Mouse (Mus musculus): ENCODE results near the gene Mmd.

Gene Mmd

GRCm38 (mm10) chr11:90284079-90284478, 34.8 kb downstream of the Mmd start:
- DNase-seq (ENCODE audit: low spot score): no peak

- no peak for DNase-seq (ENCODE audit: low spot score)
Measured at GRCm38 (mm10) chr11:90284623-90285022, 35.4 kb downstream of the Mmd start.

GRCm38 (mm10) chr11:90286550-90287154, 37.4 kb downstream of the Mmd start:
- no peak for DNase-seq (ENCODE audit: low spot score)

GRCm38 (mm10) chr11:90291156-90291555, 41.9 kb downstream of the Mmd start:
- no peak for DNase-seq (ENCODE audit: low spot score)

- DNase-seq (ENCODE audit: low spot score): no peak
Measured at GRCm38 (mm10) chr11:90292766-90293165, 43.5 kb downstream of the Mmd start.

GRCm38 (mm10) chr11:90294622-90295021, 45.4 kb downstream of the Mmd start:
- no peak for DNase-seq (ENCODE audit: low spot score)

GRCm38 (mm10) chr11:90306067-90306466, 56.8 kb downstream of the Mmd start:
- DNase-seq (ENCODE audit: low spot score): no peak

GRCm38 (mm10) chr11:90306993-90307392, 57.7 kb downstream of the Mmd start:
- DNase-seq (ENCODE audit: low spot score): peak; percentile 61

- DNase-seq (ENCODE audit: low spot score): no peak
Measured at GRCm38 (mm10) chr11:90314606-90315005, 65.3 kb downstream of the Mmd start.

GRCm38 (mm10) chr11:90317482-90317881, 68.2 kb downstream of the Mmd start:
- peak; percentile 60 for DNase-seq (ENCODE audit: low spot score)

- DNase-seq (ENCODE audit: low spot score): no peak
Measured at GRCm38 (mm10) chr11:90320922-90321321, 71.7 kb downstream of the Mmd start.

GRCm38 (mm10) chr11:90324597-90324996, 75.3 kb downstream of the Mmd start:
- no peak for DNase-seq (ENCODE audit: low spot score)

GRCm38 (mm10) chr11:90326146-90326545, 76.9 kb downstream of the Mmd start:
- no peak for DNase-seq (ENCODE audit: low spot score)

GRCm38 (mm10) chr11:90326836-90327235, 77.6 kb downstream of the Mmd start:
- DNase-seq (ENCODE audit: low spot score): peak; percentile 11
